Mouse (Mus musculus) T-cell, adult 2 months (primary cell): ENCODE results near the gene Scgb1c1.
A peak's percentile ranks its signal among the peaks of the same experiment; 100 is the strongest.
"Not testable (repeated sequence)": the region's sequence is repeated elsewhere in the genome, so short reads cannot be mapped to it uniquely, and the experiment has no call there.

ENCODE experiments used
- DNase-seq: peaks from one replicate; pipeline ENCODE4 v3.0.0; 2022; ENCODE audit warnings: low spot score

Gene Scgb1c1

GRCm38 (mm10) chr7:140880865-140881515 lies 35.6 kb downstream of the Scgb1c1 start:
- DNase-seq, result no peak

- peak; percentile 93 for DNase-seq
Observed at GRCm38 (mm10) chr7:140881696-140882468, 36.5 kb downstream of the Scgb1c1 start, which contains the start of the genes Psmd13 and Sirt3. Psmd13 (plus strand) TSS chr7:140881968. Sirt3 (minus strand) TSS chr7:140882309.

GRCm38 (mm10) chr7:140882469-140882803 lies 37.1 kb downstream of the Scgb1c1 start:
- DNase-seq, result no peak

DNA sequence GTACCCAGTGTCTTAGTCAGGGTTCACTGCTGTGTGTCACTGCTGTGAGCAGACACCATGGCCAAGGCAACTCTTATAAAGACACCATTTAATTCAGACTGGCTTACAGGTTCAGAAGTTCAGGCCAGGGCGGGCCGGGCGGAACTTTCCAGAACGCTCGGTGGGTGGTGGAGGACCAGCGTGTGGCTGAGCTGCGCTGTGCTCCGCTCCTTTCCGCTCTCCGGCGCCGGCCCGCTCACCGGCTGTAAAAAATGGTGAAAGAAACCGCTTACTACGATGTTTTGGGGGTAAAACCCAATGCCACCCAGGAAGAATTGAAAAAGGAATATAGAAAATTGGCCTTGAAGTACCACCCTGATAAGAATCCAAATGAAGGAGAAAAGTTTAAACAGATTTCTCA lies 45.3 kb downstream of the Scgb1c1 start:
- not testable (repeated sequence) for DNase-seq

GRCm38 (mm10) chr7:140894031-140894430 lies 48.7 kb downstream of the Scgb1c1 start:
- DNase-seq, result no peak

GRCm38 (mm10) chr7:140894611-140895010 lies 49.3 kb downstream of the Scgb1c1 start:
- DNase-seq, result no peak
